Mouse (Mus musculus) intestine, embryonic 15.5 days (tissue): Measurements from ENCODE around the gene Dlgap1. TPM values are rescaled to one million over a fixed set of nuclear protein-coding genes. Genes with fewer than 3 reads are reported as not detected.

Experiments
- ATAC-seq: fragments of 200-750 bp; cut with Nextera tagmentation; 2 replicates; pipeline ENCODE4 v1.8.0; 2017; ENCODE audit warnings: moderate TSS enrichment, moderate library complexity
- H3K27ac ChIP-seq: fragments of 300-500 bp; sonication (generic); 2 replicates; pipeline ENCODE4 v1.5.1; 2015; ENCODE audit warnings: mild to moderate bottlenecking, inconsistent platforms
- H3K27me3 ChIP-seq: fragments of 300-500 bp; sonication (generic); replicated peaks from 2 replicates; pipeline ENCODE4 v1.6.1; 2015; ENCODE audit warnings: inconsistent platforms
- H3K36me3 ChIP-seq: fragments of 300-500 bp; sonication (generic); 2 replicates; pipeline ENCODE4 v1.6.1; 2015; ENCODE audit warnings: inconsistent platforms
- H3K4me1 ChIP-seq: fragments of 300-500 bp; sonication (generic); replicated peaks from 2 replicates; pipeline ENCODE4 v1.6.1; 2015; ENCODE audit warnings: inconsistent platforms
- H3K4me2 ChIP-seq: fragments of 300-500 bp; sonication (generic); replicated peaks from 2 replicates; pipeline ENCODE4 v1.6.1; 2015; ENCODE audit warnings: mild to moderate bottlenecking, inconsistent platforms
- H3K4me3 ChIP-seq: fragments of 300-500 bp; sonication (generic); replicated peaks from 2 replicates; pipeline ENCODE4 v1.5.1; 2015; ENCODE audit warnings: inconsistent platforms
- H3K9ac ChIP-seq: fragments of 300-500 bp; sonication (generic); 2 replicates; pipeline ENCODE4 v1.6.1; 2015; ENCODE audit warnings: inconsistent platforms
- H3K9me3 ChIP-seq: fragments of 300-500 bp; sonication (generic); 2 replicates; pipeline ENCODE4 v1.6.1; 2016; ENCODE audit warnings: inconsistent platforms
- WGBS: fragments of 180-500 bp; shearing (Covaris S2); methylation state at CpG from one replicate; pipeline ENCODE4 v1.1.7; 2015; 5-methylcytosine and 5-hydroxymethylcytosine counted together
- microRNA counts: library from miRNA; unstranded; fragments of <30 nt; microRNA quantifications from one replicate; lab custom pipeline; 2016
- polyA plus RNA-seq: library from polyadenylated mRNA; unstranded; fragments of >200 nt; fragmentation: Nextera tagmentation; extraction: Ambion mirVana; gene quantifications from 2 replicates; pipeline ENCODE4 v1.2.1, GENCODE M21; 2015

The Dlgap1 gene
- polyA plus RNA-seq, 1 experiment from 2014 or later, result 1.6 TPM

DNA sequence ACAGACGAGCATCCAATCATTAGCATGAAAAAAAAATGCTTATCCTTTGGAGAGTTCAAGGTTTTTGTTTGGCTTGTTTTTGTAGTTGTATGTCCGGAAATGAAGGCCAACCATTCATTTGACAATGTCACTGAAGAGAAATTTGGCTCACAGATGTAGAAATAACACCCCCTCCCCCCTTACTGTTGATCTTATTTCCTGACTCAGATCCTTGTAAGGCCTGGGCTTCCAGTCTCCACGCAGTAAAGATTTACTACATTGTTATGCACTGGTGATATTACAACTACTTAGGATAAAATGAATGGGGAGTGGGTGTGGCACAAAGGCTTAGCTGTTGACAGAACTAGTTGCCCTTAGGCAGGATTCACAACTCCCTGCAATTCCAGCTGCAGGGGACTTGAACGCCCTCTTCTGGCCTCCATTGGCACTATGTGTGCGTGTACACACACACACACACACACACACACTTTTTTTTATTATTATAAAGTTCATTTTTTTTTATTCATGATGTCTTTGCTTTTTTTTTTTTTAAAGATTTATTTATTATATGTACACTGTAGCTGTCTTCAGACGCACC is 897.8 kb downstream of the Dlgap1 start:
- no peak overlapping the region for H3K4me2 ChIP-seq
- no peaks in the 10 kb centered on the region for H3K27me3 ChIP-seq
- no peak overlapping the region for H3K9ac ChIP-seq
- H3K9me3 ChIP-seq, result no peaks in the 10 kb centered on the region
- H3K4me3 ChIP-seq, result no peak overlapping the region
- no peaks in the 10 kb centered on the region for H3K36me3 ChIP-seq
- H3K27ac ChIP-seq, result no peak overlapping the region
- WGBS, result 80% methylated on average over 6 of the region's 6 CpGs
- no peak for ATAC-seq
- H3K4me1 ChIP-seq, result no peaks in the 10 kb centered on the region

DNA sequence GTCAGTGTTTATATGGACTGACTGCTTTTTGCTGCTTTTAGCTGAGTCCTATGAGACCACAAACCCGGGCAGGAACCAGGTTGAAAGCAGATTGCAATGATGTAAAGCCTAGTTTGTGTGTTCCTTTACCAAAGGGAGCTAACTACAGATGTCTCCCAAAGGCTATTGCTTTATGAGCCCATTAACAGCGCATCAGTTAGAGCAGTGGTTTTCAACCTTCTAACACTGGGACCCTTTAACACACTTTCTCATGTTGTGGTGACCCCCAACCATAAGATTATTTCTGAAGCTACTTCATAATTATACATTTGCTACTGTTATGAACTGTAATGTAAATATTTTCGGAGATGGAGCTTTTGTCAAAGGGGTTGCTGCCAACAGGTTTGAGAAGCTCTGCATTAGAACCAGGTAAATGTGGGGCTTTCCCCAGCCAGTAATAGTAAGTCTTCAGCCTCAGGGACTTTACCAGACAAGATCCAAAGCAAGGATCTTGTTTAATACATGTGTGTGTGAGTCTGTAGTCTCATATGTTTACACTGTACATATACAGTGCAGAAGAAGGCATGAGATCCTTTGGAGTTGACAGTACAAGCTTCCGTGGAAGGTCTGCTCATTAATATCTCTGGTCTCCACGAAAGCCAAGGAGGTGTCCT is 899.8 kb downstream of the Dlgap1 start:
- no peak for ATAC-seq
- Histone ChIP-seq H3K4me1 (0 out of 2 replicates have a peak, but pooled peaks cover 2% of the 10 kb centered on the region), H3K27ac (no peak overlapping the region), H3K36me3 (no peaks in the 10 kb centered on the region), H3K4me3 (no peak overlapping the region), H3K9me3 (no peaks in the 10 kb centered on the region), H3K27me3 (no peaks in the 10 kb centered on the region), H3K4me2 (no peak overlapping the region), H3K9ac (no peak overlapping the region)
- 72% methylated on average over 5 of the region's 5 CpGs for WGBS

- no peaks in the 10 kb centered on the region for H3K27me3 ChIP-seq
- no peak overlapping the region for H3K4me3 ChIP-seq
- H3K9me3 ChIP-seq, result no peaks in the 10 kb centered on the region
- ATAC-seq, result no peak
- H3K27ac ChIP-seq, result no peak overlapping the region
- H3K36me3 ChIP-seq, result no peaks in the 10 kb centered on the region
- 0 out of 2 replicates have a peak, but pooled peaks cover 2% of the 10 kb centered on the region for H3K4me1 ChIP-seq
- no peak overlapping the region for H3K9ac ChIP-seq
- WGBS, result 93% methylated on average over 4 of the region's 4 CpGs
- H3K4me2 ChIP-seq, result no peak overlapping the region
Observed at GRCm38 (mm10) chr17:70870581-70870980, 901.7 kb downstream of the Dlgap1 start.

MicroRNAs encoded within 50 kb of the gene (microRNA counts, 519-probe panel; counts per million panel counts)
- 1,381 counts per million, percentile 32 among the panel's probes with 10 or more counts for microRNA mmu-miR-1195 (lab: Ali Mortazavi, UCI)
